Mouse (Mus musculus): Measurements from ENCODE around the gene Pnmt.

Pnmt gene

DNA sequence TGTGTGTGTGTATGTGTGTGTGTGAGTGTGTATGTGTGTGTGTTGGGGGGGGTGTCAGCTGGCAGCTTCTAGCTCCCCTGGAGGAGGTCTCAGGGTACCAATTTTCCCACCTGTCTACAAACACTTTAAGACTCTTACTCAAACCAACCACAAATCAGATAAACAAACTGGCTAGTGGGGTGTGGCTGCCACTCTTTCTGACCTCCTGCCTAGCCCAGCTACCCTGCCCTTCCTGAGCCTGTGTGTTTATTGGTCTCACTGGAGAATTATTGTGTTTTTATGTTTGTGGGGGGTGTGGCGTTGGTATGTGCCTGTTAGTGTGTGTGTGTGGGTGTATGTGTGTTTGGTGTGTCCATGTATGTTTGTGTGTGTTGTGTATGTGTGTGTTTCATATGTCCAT, 30.8 kb downstream of the Pnmt start:
- no peak for DNase-seq (ENCODE audit: low read depth, low spot score)

DNA sequence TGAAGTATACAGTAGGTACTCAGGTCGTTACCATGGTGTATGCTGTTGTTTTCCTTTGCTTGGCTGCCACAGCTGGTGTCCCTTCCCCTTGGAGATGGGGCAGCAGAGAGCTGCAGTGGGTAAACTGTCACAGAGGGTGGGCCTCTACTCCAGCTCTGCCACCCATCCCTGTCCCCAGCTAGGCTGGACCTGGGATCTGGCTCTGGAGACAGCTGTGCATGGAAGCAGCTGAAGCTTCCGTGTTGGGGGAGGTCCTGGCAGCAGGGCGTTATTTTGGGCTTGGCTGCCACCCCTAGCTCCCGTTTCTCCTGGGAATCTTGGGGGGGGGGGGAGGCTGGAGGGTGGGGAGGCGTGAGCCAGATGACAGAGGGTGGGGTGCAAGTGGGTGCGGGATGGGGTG, 32.0 kb downstream of the Pnmt start:
- DNase-seq (ENCODE audit: low read depth, low spot score), result no peak

DNA sequence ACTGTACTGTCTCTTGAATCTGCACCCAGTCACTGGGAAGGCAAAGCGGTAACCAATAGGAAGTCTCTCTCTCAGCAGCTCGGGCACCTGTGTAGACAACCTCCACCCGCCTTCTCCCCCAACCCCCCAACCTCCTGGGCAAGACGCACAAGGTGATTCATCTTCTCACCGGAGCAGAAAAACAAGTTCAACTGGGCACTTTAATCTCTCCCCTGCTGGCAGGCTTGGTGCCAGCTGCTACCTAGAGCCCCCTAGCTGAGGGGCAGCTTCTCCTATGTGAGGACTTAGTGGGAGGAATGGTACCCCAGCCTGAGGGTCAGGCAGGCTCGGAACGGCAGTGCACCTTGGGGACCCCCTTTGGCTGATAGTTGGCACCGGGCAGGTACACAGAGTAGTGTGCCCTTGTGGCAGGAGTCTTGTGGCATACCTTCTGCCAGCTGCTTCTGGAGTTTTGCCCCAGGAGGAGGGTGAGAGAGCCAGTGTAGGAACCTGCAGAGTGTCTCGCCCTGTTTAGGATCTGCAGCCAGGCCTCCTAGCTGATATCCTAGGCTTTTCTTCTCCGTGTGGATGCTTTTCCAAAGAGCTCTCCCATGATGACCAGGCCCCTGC, 32.8 kb downstream of the Pnmt start:
- DNase-seq (ENCODE audit: low read depth, low spot score), result no peak

DNA sequence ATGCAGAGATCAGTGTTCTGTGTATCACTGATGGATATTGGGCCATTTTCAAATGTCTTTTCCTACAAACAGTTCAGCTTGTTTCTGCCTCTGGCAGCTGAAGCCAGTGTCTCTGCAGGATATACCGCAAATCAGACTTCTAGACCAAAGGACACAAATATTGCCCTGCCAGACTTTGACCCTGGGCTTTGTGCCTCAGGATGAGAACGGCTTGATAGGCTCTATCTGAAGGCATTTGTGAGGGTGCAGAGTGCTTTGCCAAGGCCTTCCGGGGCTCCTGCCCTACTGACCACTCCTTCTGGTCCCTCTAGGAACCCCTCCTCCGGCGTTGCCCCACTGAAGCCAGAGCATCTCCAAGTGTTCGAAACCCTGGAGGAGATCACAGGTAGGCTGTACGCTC, 40.3 kb downstream of the Pnmt start:
- DNase-seq (ENCODE audit: low read depth, low spot score), result no peak

DNA sequence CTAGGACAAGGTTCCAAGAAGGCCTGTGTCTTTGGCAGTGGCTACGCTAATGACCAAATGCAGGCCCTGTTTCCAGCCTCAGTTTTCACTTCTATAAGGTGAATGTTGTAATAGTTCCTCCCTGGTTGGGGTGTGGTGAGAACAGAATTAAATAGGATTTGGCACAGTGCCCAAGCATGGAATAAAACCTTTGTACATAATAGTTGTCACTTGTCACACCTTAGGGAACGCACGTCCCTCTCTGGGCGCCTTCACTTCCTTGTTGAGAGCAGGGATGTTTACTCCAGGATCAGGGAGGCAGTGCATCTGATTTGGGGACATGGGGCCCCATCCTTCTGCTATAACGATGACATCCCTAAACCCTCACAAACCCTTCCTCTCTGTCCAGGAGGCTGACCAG, 42.2 kb downstream of the Pnmt start:
- DNase-seq (ENCODE audit: low read depth, low spot score), result no peak

DNA sequence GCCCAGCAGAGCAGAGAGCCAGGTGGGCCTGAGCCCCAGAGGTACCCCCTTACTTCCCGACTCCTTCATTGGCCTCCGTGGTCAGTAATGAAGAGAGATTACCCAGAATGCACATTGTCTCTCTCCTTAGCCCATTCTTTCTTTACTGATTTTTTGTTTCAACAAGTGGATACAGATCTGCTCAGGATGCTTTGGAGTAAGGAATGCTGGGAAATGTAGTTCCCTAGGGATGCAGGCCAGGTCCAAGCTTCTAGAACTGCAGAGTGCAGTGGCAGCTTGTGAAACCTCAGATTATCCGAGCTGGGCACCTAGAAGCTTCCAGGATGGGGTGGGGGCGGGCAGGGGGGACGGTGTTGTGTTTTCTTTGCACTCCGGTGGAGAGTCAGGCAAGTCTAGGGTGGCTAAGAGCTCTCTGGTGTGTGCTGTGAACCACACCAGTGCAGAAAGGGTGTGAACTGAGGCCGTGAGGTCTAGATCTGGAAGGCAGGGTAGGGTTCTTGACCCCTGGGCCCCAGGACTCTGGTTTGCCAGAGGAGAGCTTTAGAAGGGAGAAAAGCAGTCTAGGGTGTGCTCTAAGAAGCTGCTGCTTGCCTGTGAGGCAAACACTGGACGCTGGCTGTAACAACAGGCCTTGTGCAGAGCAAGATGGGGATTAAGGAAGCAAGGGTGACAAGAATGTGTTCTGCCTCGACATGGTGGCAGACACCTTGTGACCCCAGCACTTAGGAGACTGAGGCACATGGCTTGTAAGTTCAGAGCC, 45.7 kb downstream of the Pnmt start:
- DNase-seq (ENCODE audit: low read depth, low spot score), result no peak

DNA sequence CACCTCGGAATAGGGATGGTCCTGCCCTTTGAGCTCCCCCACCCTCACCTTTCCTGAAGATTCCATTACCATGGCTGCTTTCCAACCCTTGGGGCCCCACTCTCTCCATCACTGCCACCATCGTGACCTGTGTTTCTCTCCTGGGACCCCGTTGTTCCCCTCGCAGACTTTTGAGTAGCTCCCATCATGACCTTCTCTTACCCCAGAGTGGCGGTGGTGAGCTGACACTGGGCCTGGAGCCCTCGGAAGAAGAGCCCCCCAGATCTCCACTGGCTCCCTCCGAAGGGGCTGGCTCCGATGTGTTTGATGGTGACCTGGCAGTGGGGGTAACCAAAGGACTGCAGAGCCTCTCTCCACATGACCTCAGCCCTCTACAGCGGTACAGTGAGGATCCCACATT, 49.5 kb downstream of the Pnmt start:
- no peak for DNase-seq (ENCODE audit: low read depth, low spot score)

DNA sequence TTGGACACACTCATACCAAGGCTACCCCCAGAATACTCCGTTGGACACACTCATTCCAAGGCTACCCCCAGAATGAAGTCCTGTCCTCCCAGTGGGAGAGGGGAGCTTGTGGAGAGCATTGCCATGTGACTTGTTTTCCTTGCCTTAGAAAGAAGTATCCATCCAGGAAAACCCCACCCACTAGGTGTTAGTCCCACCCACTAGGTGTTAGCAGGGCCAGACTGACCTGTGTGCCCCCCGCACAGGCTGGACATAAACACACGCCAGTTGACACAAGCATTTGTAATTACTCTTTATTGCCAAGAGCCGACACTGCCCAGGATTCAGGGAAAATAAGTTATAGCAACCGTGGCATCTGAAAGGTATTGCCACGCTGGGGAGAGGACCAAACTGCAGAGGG, 51.2 kb downstream of the Pnmt start:
- DNase-seq (ENCODE audit: low read depth, low spot score), result no peak
